Mouse (Mus musculus) spleen, adult 2 months (tissue): ENCODE measurements around the gene Traf2. TPM values are rescaled to one million over a fixed set of nuclear protein-coding genes. Genes with fewer than 3 reads are reported as not detected.

Experiments
- DNase-seq, 2 experiments: peaks; one replicate each; pipeline versions ENCODE4 v3.0.0 to v3.0.0-alpha.2; 2012 to 2021; ENCODE audit warnings: low spot score in 2 of 2, low read depth in 1 of 2
- H3K27ac ChIP-seq: fragments of 200-500 bp; 2 replicates; pipeline ENCODE4 v1.5.1; 2012; ENCODE audit warnings: low read length, inconsistent platforms; ENCODE audit not compliant: insufficient read depth
- H3K27me3 ChIP-seq: fragments of 200-500 bp; 2 replicates; pipeline ENCODE4 v1.6.1; 2012; ENCODE audit warnings: mild to moderate bottlenecking, moderate library complexity, low read length, inconsistent platforms; ENCODE audit not compliant: control insufficient read depth, insufficient read depth
- H3K36me3 ChIP-seq: fragments of 200-500 bp; 2 replicates; pipeline ENCODE4 v1.6.1; 2012; ENCODE audit warnings: mild to moderate bottlenecking, low read length, inconsistent platforms; ENCODE audit not compliant: control insufficient read depth, insufficient read depth
- H3K4me1 ChIP-seq: fragments of 200-500 bp; 2 replicates; pipeline ENCODE4 v1.6.1; 2011; ENCODE audit warnings: inconsistent platforms; ENCODE audit not compliant: control insufficient read depth, insufficient read depth, insufficient read length
- H3K4me3 ChIP-seq: fragments of 200-500 bp; 2 replicates; pipeline ENCODE4 v1.5.1; 2011; ENCODE audit warnings: mild to moderate bottlenecking, inconsistent platforms; ENCODE audit not compliant: insufficient read depth, insufficient read length; ENCODE audit errors: extremely low read depth
- CTCF ChIP-seq: fragments of 200-500 bp; IDR thresholded peaks from 2 replicates; pipeline ENCODE4 v1.5.1; 2011; ENCODE audit warnings: mild to moderate bottlenecking, inconsistent platforms; ENCODE audit not compliant: insufficient read depth, insufficient read length, insufficient replicate concordance; ENCODE audit errors: extremely low read depth
- POLR2A ChIP-seq: fragments of 200-500 bp; IDR thresholded peaks from 2 replicates; pipeline ENCODE4 v1.6.1; 2011; ENCODE audit warnings: low read depth, low read length, inconsistent platforms
- WGBS: fragments of 180-500 bp; shearing (Covaris S2); methylation state at CpG from one replicate; pipeline ENCODE4 v1.1.7; 2018; 5-methylcytosine and 5-hydroxymethylcytosine counted together
- polyA plus RNA-seq: library from polyadenylated mRNA; depleted of rRNA; stranded (reverse); fragments of >200 nt; gene quantifications from 2 replicates; pipeline ENCODE4 v1.2.3, GENCODE M21; 2012

Gene Traf2
- polyA plus RNA-seq, 1 experiment, result 21.6 TPM

GRCm38 (mm10) chr2:25568473-25569019 is 21.8 kb upstream of the Traf2 start:
- peaks cover 6% of the 10 kb centered on the region; the same call in 1 of the 2 replicates for H3K36me3 ChIP-seq
- WGBS, result 97% methylated on average over 6 of the region's 6 CpGs
- no peak overlapping the region for H3K4me3 ChIP-seq
- H3K27ac ChIP-seq, result no peak overlapping the region
- no peaks in the 10 kb centered on the region for H3K4me1 ChIP-seq
- no peak for DNase-seq
- no peaks in the 10 kb centered on the region for H3K27me3 ChIP-seq
- no peak for TF ChIP-seq CTCF
- no peak for TF ChIP-seq POLR2A

- no peak for TF ChIP-seq CTCF
- no peak for TF ChIP-seq POLR2A
- peaks cover 22% of the 10 kb centered on the region for H3K36me3 ChIP-seq
- H3K27me3 ChIP-seq, result no peaks in the 10 kb centered on the region
- DNase-seq, result no peak
- no peaks in the 10 kb centered on the region for H3K4me1 ChIP-seq
- no peak overlapping the region for H3K27ac ChIP-seq
- H3K4me3 ChIP-seq, result no peak overlapping the region
- WGBS, result 94% methylated on average over 6 of the region's 6 CpGs
Observed at GRCm38 (mm10) chr2:25566558-25566957, 19.8 kb upstream of the Traf2 start.

GRCm38 (mm10) chr2:25565741-25566140 is 19.0 kb upstream of the Traf2 start:
- no peak overlapping the region for H3K27ac ChIP-seq
- H3K27me3 ChIP-seq, result no peaks in the 10 kb centered on the region
- no peak for DNase-seq
- WGBS, result 93% methylated on average over 8 of the region's 8 CpGs
- peaks cover 26% of the 10 kb centered on the region for H3K36me3 ChIP-seq
- H3K4me1 ChIP-seq, result no peaks in the 10 kb centered on the region
- no peak overlapping the region for H3K4me3 ChIP-seq
- TF ChIP-seq POLR2A, result no peak
- no peak for TF ChIP-seq CTCF

DNA sequence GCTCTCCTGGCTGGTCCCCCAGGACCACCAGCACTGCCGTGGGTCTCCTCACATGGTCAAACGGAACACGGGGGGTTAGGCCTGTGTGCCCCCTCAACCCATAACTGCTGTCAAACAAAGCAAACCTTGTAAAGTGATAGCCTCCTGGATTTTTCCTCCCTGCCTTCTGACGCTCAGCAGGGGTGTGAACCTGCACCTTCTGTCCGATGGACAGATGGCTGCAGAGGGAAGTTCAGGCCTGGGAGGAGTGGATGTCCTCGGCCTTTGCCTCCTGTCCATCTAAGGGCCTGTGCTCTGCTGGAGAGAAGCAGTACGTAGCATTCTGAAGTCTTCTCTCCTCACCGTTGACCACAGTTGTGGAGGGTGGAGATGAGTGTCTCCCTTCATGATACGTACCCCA is 15.2 kb upstream of the Traf2 start:
- H3K4me3 ChIP-seq, result no peak overlapping the region
- H3K27ac ChIP-seq, result no peak overlapping the region
- DNase-seq, result no peak
- TF ChIP-seq POLR2A, result no peak
- TF ChIP-seq CTCF, result no peak
- peaks cover 8% of the 10 kb centered on the region; the same call in 1 of the 2 replicates for H3K4me1 ChIP-seq
- peaks cover 32% of the 10 kb centered on the region for H3K36me3 ChIP-seq
- no peaks in the 10 kb centered on the region for H3K27me3 ChIP-seq
- 94% methylated on average over 9 of the region's 9 CpGs for WGBS

DNA sequence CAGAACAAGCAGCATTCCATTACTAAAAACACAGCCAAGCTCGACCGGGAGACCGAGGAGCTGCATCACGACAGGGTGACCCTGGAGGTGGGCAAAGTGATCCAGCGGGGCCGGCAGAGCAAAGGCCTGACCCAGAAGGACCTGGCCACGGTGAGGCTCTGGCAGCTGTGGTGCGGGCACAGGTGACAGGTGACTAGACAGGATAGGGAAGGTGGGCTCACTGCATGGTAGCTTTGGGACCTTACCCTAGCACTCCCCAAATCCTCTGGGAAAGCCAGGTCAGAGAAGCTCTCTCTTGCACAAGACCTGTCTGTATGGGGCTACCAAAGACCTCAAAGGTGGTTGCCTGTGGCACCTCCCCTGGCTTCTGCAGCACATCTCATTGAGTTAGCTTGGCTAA is 13.8 kb upstream of the Traf2 start:
- Histone ChIP-seq H3K27me3 (no peaks in the 10 kb centered on the region), H3K4me1 (peaks cover 8% of the 10 kb centered on the region; the same call in 1 of the 2 replicates), H3K4me3 (no peak overlapping the region), H3K36me3 (peaks cover 32% of the 10 kb centered on the region), H3K27ac (no peak overlapping the region)
- no peak for TF ChIP-seq POLR2A
- no peak for TF ChIP-seq CTCF
- DNase-seq, result no peak
- 94% methylated on average over 8 of the region's 8 CpGs for WGBS

DNA sequence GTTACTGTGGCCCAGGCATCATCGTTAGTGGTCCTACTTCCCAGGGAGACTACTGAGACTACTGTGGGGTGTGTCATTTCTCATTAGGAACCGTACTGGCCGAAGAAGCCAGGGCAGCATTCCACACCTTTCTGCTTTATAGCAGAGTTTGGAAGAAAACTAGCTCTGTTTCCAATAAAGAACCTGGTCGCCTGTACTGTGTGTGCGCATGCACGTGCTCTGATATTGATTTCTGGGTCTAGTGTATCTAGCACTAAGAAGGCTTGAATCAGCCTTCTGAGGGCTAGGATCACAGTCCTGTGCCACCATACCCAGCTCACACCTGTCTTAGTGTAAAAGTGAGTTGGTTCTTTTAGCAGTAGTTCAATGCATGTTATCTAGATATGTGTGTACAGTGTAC is 12.0 kb upstream of the Traf2 start:
- H3K4me3 ChIP-seq, result no peak overlapping the region
- WGBS, result 80% methylated on average over 6 of the region's 6 CpGs
- H3K27ac ChIP-seq, result no peak overlapping the region
- no peaks in the 10 kb centered on the region for H3K27me3 ChIP-seq
- no peak for DNase-seq
- TF ChIP-seq POLR2A, result no peak
- no peak for TF ChIP-seq CTCF
- H3K4me1 ChIP-seq, result peaks cover 8% of the 10 kb centered on the region; the same call in 1 of the 2 replicates
- peaks cover 28% of the 10 kb centered on the region for H3K36me3 ChIP-seq

GRCm38 (mm10) chr2:25557964-25558360 is 11.2 kb upstream of the Traf2 start:
- peak overlapping the region; percentile 78 for H3K4me3 ChIP-seq
- TF ChIP-seq POLR2A, result no peak
- no peak for TF ChIP-seq CTCF
- no peaks in the 10 kb centered on the region for H3K27me3 ChIP-seq
- peaks cover 8% of the 10 kb centered on the region; the same call in 1 of the 2 replicates for H3K4me1 ChIP-seq
- peak overlapping the region; percentile 56 for H3K27ac ChIP-seq
- DNase-seq, result no peak
- H3K36me3 ChIP-seq, result peaks cover 23% of the 10 kb centered on the region
- 1% methylated on average over 23 of the region's 24 CpGs for WGBS
